Mouse (Mus musculus): Measurements from ENCODE around the gene Rcan1.

The Rcan1 gene

GRCm38 (mm10) chr16:92353295-92353694, 117.4 kb downstream of the Rcan1 start:
- no peak for DNase-seq (ENCODE audit: extremely low spot score)

GRCm38 (mm10) chr16:92348941-92349340, 121.7 kb downstream of the Rcan1 start:
- DNase-seq (ENCODE audit: extremely low spot score): no peak

- DNase-seq (ENCODE audit: extremely low spot score): peak; percentile 60
Observed at GRCm38 (mm10) chr16:92346297-92346916, 124.3 kb downstream of the Rcan1 start.

- DNase-seq (ENCODE audit: extremely low spot score): no peak
Observed at GRCm38 (mm10) chr16:92345177-92345576, 125.5 kb downstream of the Rcan1 start.
